Mouse (Mus musculus): ENCODE measurements around the gene Fgfr2. TPM values are rescaled to one million over a fixed set of nuclear protein-coding genes. Genes with fewer than 3 reads are reported as not detected.
"Not testable (repeated sequence)": the region's sequence is repeated elsewhere in the genome, so short reads cannot be mapped to it uniquely, and the experiment has no call there.

The Fgfr2 gene
- polyA plus RNA-seq, 1 experiment, result 3.0 TPM

GRCm38 (mm10) chr7:130603556-130603955, 2519.6 kb downstream of the Fgfr2 start:
- Histone ChIP-seq H3K4me3 (ENCODE audit: control insufficient read depth, low read depth, low read length) (no peak overlapping the region), H3K27ac (ENCODE audit: control insufficient read depth, insufficient read depth, low read depth, low read length) (no peak overlapping the region), H3K36me3 (ENCODE audit: control insufficient read depth, insufficient read depth, low read length) (no peaks in the 10 kb centered on the region), H3K4me1 (ENCODE audit: control insufficient read depth, insufficient read depth, low read length) (no peaks in the 10 kb centered on the region), H3K27me3 (ENCODE audit: control insufficient read depth, insufficient read depth, low read length) (no peaks in the 10 kb centered on the region)
- TF ChIP-seq CTCF (IDR thresholded peaks at IDR 0.05; ENCODE audit: control insufficient read depth, insufficient read depth, insufficient replicate concordance, low read depth, low read length) (no peak), POLR2A (IDR thresholded peaks at IDR 0.05; ENCODE audit: control insufficient read depth, low read depth, low read length) (no peak)

- no peak for TF ChIP-seq POLR2A (IDR thresholded peaks at IDR 0.05; ENCODE audit: control insufficient read depth, low read depth, low read length)
- no peak for TF ChIP-seq CTCF (IDR thresholded peaks at IDR 0.05; ENCODE audit: control insufficient read depth, insufficient read depth, insufficient replicate concordance, low read depth, low read length)
- no peaks in the 10 kb centered on the region for H3K4me1 ChIP-seq (ENCODE audit: control insufficient read depth, insufficient read depth, low read length)
- H3K27me3 ChIP-seq (ENCODE audit: control insufficient read depth, insufficient read depth, low read length), result no peaks in the 10 kb centered on the region
- H3K27ac ChIP-seq (ENCODE audit: control insufficient read depth, insufficient read depth, low read depth, low read length), result no peak overlapping the region
- H3K4me3 ChIP-seq (ENCODE audit: control insufficient read depth, low read depth, low read length), result no peak overlapping the region
- H3K36me3 ChIP-seq (ENCODE audit: control insufficient read depth, insufficient read depth, low read length), result no peaks in the 10 kb centered on the region
Observed at GRCm38 (mm10) chr7:130602804-130603203, 2520.3 kb downstream of the Fgfr2 start.

- Histone ChIP-seq H3K4me3 (ENCODE audit: control insufficient read depth, low read depth, low read length) (no peak overlapping the region), H3K27me3 (ENCODE audit: control insufficient read depth, insufficient read depth, low read length) (no peaks in the 10 kb centered on the region), H3K27ac (ENCODE audit: control insufficient read depth, insufficient read depth, low read depth, low read length) (no peak overlapping the region), H3K4me1 (ENCODE audit: control insufficient read depth, insufficient read depth, low read length) (no peaks in the 10 kb centered on the region), H3K36me3 (ENCODE audit: control insufficient read depth, insufficient read depth, low read length) (no peaks in the 10 kb centered on the region)
- no peak for TF ChIP-seq POLR2A (IDR thresholded peaks at IDR 0.05; ENCODE audit: control insufficient read depth, low read depth, low read length)
- no peak for TF ChIP-seq CTCF (IDR thresholded peaks at IDR 0.05; ENCODE audit: control insufficient read depth, insufficient read depth, insufficient replicate concordance, low read depth, low read length)
Observed at GRCm38 (mm10) chr7:130600546-130600945, 2522.6 kb downstream of the Fgfr2 start.

GRCm38 (mm10) chr7:130600074-130600473, 2523.1 kb downstream of the Fgfr2 start:
- Histone ChIP-seq H3K4me1 (ENCODE audit: control insufficient read depth, insufficient read depth, low read length) (no peaks in the 10 kb centered on the region), H3K36me3 (ENCODE audit: control insufficient read depth, insufficient read depth, low read length) (no peaks in the 10 kb centered on the region), H3K27me3 (ENCODE audit: control insufficient read depth, insufficient read depth, low read length) (no peaks in the 10 kb centered on the region), H3K27ac (ENCODE audit: control insufficient read depth, insufficient read depth, low read depth, low read length) (no peak overlapping the region), H3K4me3 (ENCODE audit: control insufficient read depth, low read depth, low read length) (no peak overlapping the region)
- TF ChIP-seq POLR2A (IDR thresholded peaks at IDR 0.05; ENCODE audit: control insufficient read depth, low read depth, low read length), result no peak
- TF ChIP-seq CTCF (IDR thresholded peaks at IDR 0.05; ENCODE audit: control insufficient read depth, insufficient read depth, insufficient replicate concordance, low read depth, low read length), result no peak

- Histone ChIP-seq H3K4me3 (ENCODE audit: control insufficient read depth, low read depth, low read length) (no peak overlapping the region), H3K36me3 (ENCODE audit: control insufficient read depth, insufficient read depth, low read length) (no peaks in the 10 kb centered on the region), H3K27ac (ENCODE audit: control insufficient read depth, insufficient read depth, low read depth, low read length) (no peak overlapping the region), H3K4me1 (ENCODE audit: control insufficient read depth, insufficient read depth, low read length) (no peaks in the 10 kb centered on the region), H3K27me3 (ENCODE audit: control insufficient read depth, insufficient read depth, low read length) (no peaks in the 10 kb centered on the region)
- TF ChIP-seq CTCF (IDR thresholded peaks at IDR 0.05; ENCODE audit: control insufficient read depth, insufficient read depth, insufficient replicate concordance, low read depth, low read length) (no peak), POLR2A (IDR thresholded peaks at IDR 0.05; ENCODE audit: control insufficient read depth, low read depth, low read length) (no peak)
Observed at GRCm38 (mm10) chr7:130597546-130597945, 2525.6 kb downstream of the Fgfr2 start.

GRCm38 (mm10) chr7:130596079-130596855, 2526.9 kb downstream of the Fgfr2 start:
- not testable (repeated sequence) for H3K4me1 ChIP-seq (ENCODE audit: control insufficient read depth, insufficient read depth, low read length)

GRCm38 (mm10) chr7:130593375-130594239, 2529.5 kb downstream of the Fgfr2 start:
- H3K27ac ChIP-seq (ENCODE audit: control insufficient read depth, insufficient read depth, low read depth, low read length); H3K27me3 ChIP-seq (ENCODE audit: control insufficient read depth, insufficient read depth, low read length); H3K36me3 ChIP-seq (ENCODE audit: control insufficient read depth, insufficient read depth, low read length); H3K4me3 ChIP-seq (ENCODE audit: control insufficient read depth, low read depth, low read length); H3K4me1 ChIP-seq (ENCODE audit: control insufficient read depth, insufficient read depth, low read length): not testable (repeated sequence)

More at GRCm38 (mm10) chr7:130596079-130596855, 2526.9 kb downstream of the Fgfr2 start:
- H3K4me3 ChIP-seq (ENCODE audit: control insufficient read depth, low read depth, low read length); H3K27me3 ChIP-seq (ENCODE audit: control insufficient read depth, insufficient read depth, low read length); H3K36me3 ChIP-seq (ENCODE audit: control insufficient read depth, insufficient read depth, low read length); H3K27ac ChIP-seq (ENCODE audit: control insufficient read depth, insufficient read depth, low read depth, low read length): not testable (repeated sequence)

GRCm38 (mm10) chr7:130592975-130593374, 2530.2 kb downstream of the Fgfr2 start:
- not testable (repeated sequence) for H3K4me3 ChIP-seq (ENCODE audit: control insufficient read depth, low read depth, low read length); H3K4me1 ChIP-seq (ENCODE audit: control insufficient read depth, insufficient read depth, low read length); H3K27me3 ChIP-seq (ENCODE audit: control insufficient read depth, insufficient read depth, low read length); H3K27ac ChIP-seq (ENCODE audit: control insufficient read depth, insufficient read depth, low read depth, low read length); H3K36me3 ChIP-seq (ENCODE audit: control insufficient read depth, insufficient read depth, low read length)
